Mouse (Mus musculus) limb, embryonic 11.5 days (tissue): ENCODE results near the gene Fam189a1. TPM values are rescaled to one million over a fixed set of nuclear protein-coding genes. Genes with fewer than 3 reads are reported as not detected.
A peak's percentile ranks its signal among the peaks of the same experiment; 100 is the strongest.

Source experiments
- ATAC-seq: fragments of 200-750 bp; cut with Nextera tagmentation; 2 replicates; pipeline ENCODE4 v1.8.0; 2017; ENCODE audit warnings: low read depth; ENCODE audit not compliant: insufficient number of reproducible peaks, low FRiP score, low TSS enrichment
- DNase-seq: peaks from one replicate; pipeline ENCODE4 v3.0.0-alpha.2; 2015; ENCODE audit warnings: low spot score
- H3K27ac ChIP-seq: fragments of 300-500 bp; sonication (generic); replicated peaks from 2 replicates; pipeline ENCODE4 v1.5.1; 2014; ENCODE audit warnings: low read depth, mild to moderate bottlenecking, low read length
- H3K27me3 ChIP-seq: fragments of 300-500 bp; sonication (generic); 2 replicates; pipeline ENCODE4 v1.6.1; 2014; ENCODE audit warnings: mild to moderate bottlenecking, low read length, mixed read lengths; ENCODE audit not compliant: control insufficient read depth, insufficient read depth
- H3K36me3 ChIP-seq: fragments of 300-500 bp; sonication (generic); 2 replicates; pipeline ENCODE4 v1.6.1; 2014; ENCODE audit warnings: mild to moderate bottlenecking, low read length, moderate library complexity, mixed read lengths; ENCODE audit not compliant: control insufficient read depth, insufficient read depth
- H3K4me1 ChIP-seq: fragments of 300-500 bp; sonication (generic); 2 replicates; pipeline ENCODE4 v1.6.1; 2014; ENCODE audit warnings: low read length, mixed read lengths; ENCODE audit not compliant: control insufficient read depth, insufficient read depth
- H3K4me2 ChIP-seq: fragments of 300-500 bp; sonication (generic); 2 replicates; pipeline ENCODE4 v1.6.1; 2014; ENCODE audit warnings: low read depth, mild to moderate bottlenecking, moderate library complexity; ENCODE audit not compliant: severe bottlenecking
- H3K4me3 ChIP-seq: fragments of 300-500 bp; sonication (generic); 2 replicates; pipeline ENCODE4 v1.5.1; 2014; ENCODE audit warnings: low read depth, low read length
- H3K9ac ChIP-seq: fragments of 300-500 bp; sonication (generic); 2 replicates; pipeline ENCODE4 v1.6.1; 2014; ENCODE audit warnings: mild to moderate bottlenecking, low read length
- H3K9me3 ChIP-seq: fragments of 300-500 bp; sonication (generic); 2 replicates; pipeline ENCODE4 v1.6.1; 2016; ENCODE audit warnings: low read length; ENCODE audit not compliant: control insufficient read depth
- WGBS: fragments of 180-500 bp; shearing (Covaris S2); extraction: QIAGEN DNeasy Blood & Tissue Kit; methylation state at CpG from one replicate; pipeline ENCODE4 v1.1.7; 2014; 5-methylcytosine and 5-hydroxymethylcytosine counted together
- polyA plus RNA-seq: library from polyadenylated mRNA; unstranded; fragments of >200 nt; fragmentation: Nextera tagmentation; extraction: Ambion mirVana; gene quantifications from 2 replicates; pipeline ENCODE4 v1.2.1, GENCODE M21; 2014

Fam189a1 gene
- 0.35 and 0.78 TPM in 2 replicates for polyA plus RNA-seq

GRCm38 (mm10) chr7:65156514-65156911 is at the start of gene Fam189a1:
TSS of gene Fam189a1 (minus strand) at chr7:65156570.
- DNase-seq (peak; percentile 70), ATAC-seq (peak; percentile 58)
- H3K9me3 ChIP-seq = no peaks in the 10 kb centered on the region
- peak within 1 kb of the TSS; percentile 57 for H3K4me3 ChIP-seq
- 1% methylated on average over 50 of the region's 50 CpGs for WGBS
- peak within 1 kb of the TSS; percentile 98 for H3K4me2 ChIP-seq
- peak within 1 kb of the TSS; percentile 59 for H3K9ac ChIP-seq
- H3K27ac ChIP-seq = no peak within 1 kb of the TSS
- no peaks in the 10 kb centered on the region for H3K4me1 ChIP-seq
- peaks cover 38% of the 10 kb centered on the region for H3K27me3 ChIP-seq
- H3K36me3 ChIP-seq = no peaks in the 10 kb centered on the region

- Histone ChIP-seq H3K27me3 (no peaks in the 10 kb centered on the region), H3K27ac (no peak overlapping the region), H3K4me2 (no peak overlapping the region), H3K9me3 (no peaks in the 10 kb centered on the region), H3K4me3 (no peak overlapping the region), H3K9ac (no peak overlapping the region), H3K36me3 (no peaks in the 10 kb centered on the region), H3K4me1 (no peaks in the 10 kb centered on the region)
- 91% methylated on average over 6 of the region's 6 CpGs for WGBS
- no peak for ATAC-seq
- peak; percentile 15 for DNase-seq
These were observed 49.7 kb upstream of the Fam189a1 start for GRCm38 (mm10) chr7:65206021-65206420.

- Histone ChIP-seq H3K9ac (no peak overlapping the region), H3K27ac (no peak overlapping the region), H3K27me3 (no peaks in the 10 kb centered on the region), H3K9me3 (no peaks in the 10 kb centered on the region), H3K36me3 (no peaks in the 10 kb centered on the region), H3K4me3 (no peak overlapping the region), H3K4me1 (no peaks in the 10 kb centered on the region), H3K4me2 (no peak overlapping the region)
- no peak for ATAC-seq
- peak; percentile 16 for DNase-seq
- WGBS = 86% methylated on average over 10 of the region's 10 CpGs
These were observed 46.3 kb upstream of the Fam189a1 start for GRCm38 (mm10) chr7:65202719-65203118.

GRCm38 (mm10) chr7:65180694-65181093 is 24.3 kb upstream of the Fam189a1 start:
- 64% methylated on average over 5 of the region's 5 CpGs for WGBS
- Histone ChIP-seq H3K4me2 (no peak overlapping the region), H3K27ac (no peak overlapping the region), H3K4me1 (no peaks in the 10 kb centered on the region), H3K9ac (no peak overlapping the region), H3K9me3 (no peaks in the 10 kb centered on the region), H3K4me3 (no peak overlapping the region), H3K27me3 (no peaks in the 10 kb centered on the region), H3K36me3 (no peaks in the 10 kb centered on the region)
- ATAC-seq = no peak
- DNase-seq = no peak

- no peak overlapping the region for H3K9ac ChIP-seq
- H3K4me3 ChIP-seq = no peak overlapping the region
- H3K4me1 ChIP-seq = no peaks in the 10 kb centered on the region
- no peaks in the 10 kb centered on the region for H3K27me3 ChIP-seq
- no peaks in the 10 kb centered on the region for H3K9me3 ChIP-seq
- 85% methylated on average over 4 of the region's 4 CpGs for WGBS
- ATAC-seq = no peak
- H3K27ac ChIP-seq = no peak overlapping the region
- H3K4me2 ChIP-seq = no peak overlapping the region
- peak; percentile 4 for DNase-seq
- no peaks in the 10 kb centered on the region for H3K36me3 ChIP-seq
These were observed 14.4 kb upstream of the Fam189a1 start for GRCm38 (mm10) chr7:65170762-65171161.

GRCm38 (mm10) chr7:65157031-65158025 is 958 bp upstream of the Fam189a1 start:
- ATAC-seq = no peak
- H3K9me3 ChIP-seq = no peaks in the 10 kb centered on the region
- no peak for DNase-seq
- peak overlapping the region; percentile 98 for H3K4me2 ChIP-seq
- no peak overlapping the region for H3K4me3 ChIP-seq
- no peak overlapping the region for H3K27ac ChIP-seq
- H3K4me1 ChIP-seq = no peaks in the 10 kb centered on the region
- 17% methylated on average over 16 of the region's 16 CpGs for WGBS
- H3K27me3 ChIP-seq = peaks cover 38% of the 10 kb centered on the region
- H3K36me3 ChIP-seq = no peaks in the 10 kb centered on the region
- no peak overlapping the region for H3K9ac ChIP-seq

GRCm38 (mm10) chr7:65155628-65156513 is 499 bp downstream of the Fam189a1 start:
- no peak overlapping the region for H3K27ac ChIP-seq
- WGBS = under 1% methylated on average over 105 of the region's 122 CpGs
- peak overlapping the region; percentile 59 for H3K9ac ChIP-seq
- peak overlapping the region; percentile 98 for H3K4me2 ChIP-seq
- H3K4me1 ChIP-seq = no peaks in the 10 kb centered on the region
- H3K4me3 ChIP-seq = peak overlapping the region; percentile 57
- DNase-seq (peak; percentile 76), ATAC-seq (peak; percentile 67; the same call in 1 of the 2 replicates)
- no peaks in the 10 kb centered on the region for H3K36me3 ChIP-seq
- H3K9me3 ChIP-seq = no peaks in the 10 kb centered on the region
- peaks cover 38% of the 10 kb centered on the region for H3K27me3 ChIP-seq

- Histone ChIP-seq H3K4me3 (no peak overlapping the region), H3K9me3 (no peaks in the 10 kb centered on the region), H3K9ac (no peak overlapping the region), H3K27me3 (peaks cover 38% of the 10 kb centered on the region), H3K4me1 (no peaks in the 10 kb centered on the region), H3K4me2 (no peak overlapping the region), H3K36me3 (no peaks in the 10 kb centered on the region), H3K27ac (no peak overlapping the region)
- ATAC-seq (no peak), DNase-seq (no peak)
- 21% methylated on average over 7 of the region's 7 CpGs for WGBS
These were observed 1.8 kb downstream of the Fam189a1 start for GRCm38 (mm10) chr7:65154576-65154975.
